Mouse (Mus musculus): ENCODE measurements around the gene Tmbim4. TPM values are rescaled to one million over a fixed set of nuclear protein-coding genes. Genes with fewer than 3 reads are reported as not detected.

Gene Tmbim4
- polyA plus RNA-seq, 1 experiment from 2014 or later, result 78.8 TPM

- Histone ChIP-seq H3K4me1 (no peaks in the 10 kb centered on the region; the same call in 1 of the 2 replicates), H3K27ac (no peak overlapping the region), H3K27me3 (no peaks in the 10 kb centered on the region), H3K9me3 (replicated peaks) (no peaks in the 10 kb centered on the region; the same call in 1 of the 2 replicates), H3K36me3 (no peaks in the 10 kb centered on the region), H3K4me2 (replicated peaks) (no peak overlapping the region), H3K9ac (no peak overlapping the region), H3K4me3 (no peak overlapping the region)
- ATAC-seq (ENCODE audit: low FRiP score), result no peak
- WGBS, result 80% methylated on average over 4 of the region's 4 CpGs
These were observed 31.1 kb upstream of the Tmbim4 start for GRCm38 (mm10) chr10:120170277-120170676.

GRCm38 (mm10) chr10:120171340-120171739, 30.1 kb upstream of the Tmbim4 start:
- Histone ChIP-seq H3K4me1 (no peaks in the 10 kb centered on the region), H3K4me3 (no peak overlapping the region), H3K4me2 (replicated peaks) (no peak overlapping the region), H3K27ac (no peak overlapping the region), H3K9ac (no peak overlapping the region), H3K36me3 (no peaks in the 10 kb centered on the region), H3K9me3 (replicated peaks) (no peaks in the 10 kb centered on the region; the same call in 1 of the 2 replicates), H3K27me3 (no peaks in the 10 kb centered on the region)
- WGBS, result 29% methylated on average over 5 of the region's 5 CpGs
- no peak for ATAC-seq (ENCODE audit: low FRiP score)

GRCm38 (mm10) chr10:120174192-120174705, 27.1 kb upstream of the Tmbim4 start:
- Histone ChIP-seq H3K4me2 (replicated peaks) (no peak overlapping the region), H3K9ac (no peak overlapping the region), H3K4me1 (no peaks in the 10 kb centered on the region), H3K4me3 (no peak overlapping the region), H3K36me3 (no peaks in the 10 kb centered on the region), H3K27ac (no peak overlapping the region), H3K27me3 (no peaks in the 10 kb centered on the region), H3K9me3 (replicated peaks) (no peaks in the 10 kb centered on the region; the same call in 1 of the 2 replicates)
- WGBS, result 91% methylated on average over 15 of the region's 15 CpGs
- no peak for ATAC-seq (ENCODE audit: low FRiP score)

GRCm38 (mm10) chr10:120182887-120183286, 18.5 kb upstream of the Tmbim4 start:
- no peak overlapping the region for H3K27ac ChIP-seq
- H3K36me3 ChIP-seq, result no peaks in the 10 kb centered on the region
- no peaks in the 10 kb centered on the region for H3K4me1 ChIP-seq
- no peaks in the 10 kb centered on the region for H3K27me3 ChIP-seq
- no peak for ATAC-seq (ENCODE audit: low FRiP score)
- H3K9ac ChIP-seq, result no peak overlapping the region
- WGBS, result 93% methylated on average over 1 of the region's 1 CpGs
- H3K4me2 ChIP-seq (replicated peaks), result no peak overlapping the region
- 0 out of 2 replicates have a peak, but pooled peaks cover 2% of the 10 kb centered on the region for H3K9me3 ChIP-seq (replicated peaks)
- no peak overlapping the region for H3K4me3 ChIP-seq

GRCm38 (mm10) chr10:120183342-120183741, 18.0 kb upstream of the Tmbim4 start:
- no peak for ATAC-seq (ENCODE audit: low FRiP score)
- Histone ChIP-seq H3K9ac (no peak overlapping the region), H3K9me3 (replicated peaks) (0 out of 2 replicates have a peak, but pooled peaks cover 2% of the 10 kb centered on the region), H3K36me3 (no peaks in the 10 kb centered on the region), H3K27me3 (no peaks in the 10 kb centered on the region), H3K4me1 (no peaks in the 10 kb centered on the region), H3K4me2 (replicated peaks) (no peak overlapping the region), H3K4me3 (no peak overlapping the region), H3K27ac (no peak overlapping the region)
- WGBS, result 88% methylated on average over 2 of the region's 2 CpGs

GRCm38 (mm10) chr10:120188513-120188912, 12.9 kb upstream of the Tmbim4 start:
- 0 out of 2 replicates have a peak, but pooled peaks cover 2% of the 10 kb centered on the region for H3K9me3 ChIP-seq (replicated peaks)
- H3K36me3 ChIP-seq, result no peaks in the 10 kb centered on the region
- WGBS, result 76% methylated on average over 2 of the region's 2 CpGs
- H3K9ac ChIP-seq, result no peak overlapping the region
- no peaks in the 10 kb centered on the region for H3K27me3 ChIP-seq
- H3K4me1 ChIP-seq, result no peaks in the 10 kb centered on the region
- H3K27ac ChIP-seq, result no peak overlapping the region
- no peak overlapping the region for H3K4me3 ChIP-seq
- no peak overlapping the region for H3K4me2 ChIP-seq (replicated peaks)
- ATAC-seq (ENCODE audit: low FRiP score), result no peak

- H3K27ac ChIP-seq, result no peak overlapping the region
- WGBS, result 72% methylated on average over 11 of the region's 11 CpGs
- no peaks in the 10 kb centered on the region for H3K36me3 ChIP-seq
- H3K9ac ChIP-seq, result no peak overlapping the region
- no peak for ATAC-seq (ENCODE audit: low FRiP score)
- no peaks in the 10 kb centered on the region for H3K27me3 ChIP-seq
- H3K9me3 ChIP-seq (replicated peaks), result 0 out of 2 replicates have a peak, but pooled peaks cover 2% of the 10 kb centered on the region
- H3K4me2 ChIP-seq (replicated peaks), result no peak overlapping the region
- no peak overlapping the region for H3K4me3 ChIP-seq
- H3K4me1 ChIP-seq, result no peaks in the 10 kb centered on the region
These were observed 12.1 kb upstream of the Tmbim4 start for GRCm38 (mm10) chr10:120189276-120189675.

- no peaks in the 10 kb centered on the region for H3K4me1 ChIP-seq
- no peak overlapping the region for H3K4me2 ChIP-seq (replicated peaks)
- 0 out of 2 replicates have a peak, but pooled peaks cover 2% of the 10 kb centered on the region for H3K9me3 ChIP-seq (replicated peaks)
- H3K4me3 ChIP-seq, result no peak overlapping the region
- H3K27me3 ChIP-seq, result no peaks in the 10 kb centered on the region
- ATAC-seq (ENCODE audit: low FRiP score), result no peak
- 30% methylated on average over 6 of the region's 6 CpGs for WGBS
- no peak overlapping the region for H3K27ac ChIP-seq
- H3K36me3 ChIP-seq, result no peaks in the 10 kb centered on the region
- no peak overlapping the region for H3K9ac ChIP-seq
These were observed 11.6 kb upstream of the Tmbim4 start for GRCm38 (mm10) chr10:120189782-120190181.

GRCm38 (mm10) chr10:120191165-120191564, 10.2 kb upstream of the Tmbim4 start:
- WGBS, result 91% methylated on average over 6 of the region's 6 CpGs
- no peak overlapping the region for H3K4me2 ChIP-seq (replicated peaks)
- no peaks in the 10 kb centered on the region for H3K27me3 ChIP-seq
- H3K9ac ChIP-seq, result no peak overlapping the region
- no peaks in the 10 kb centered on the region for H3K36me3 ChIP-seq
- H3K4me1 ChIP-seq, result no peaks in the 10 kb centered on the region
- no peak for ATAC-seq (ENCODE audit: low FRiP score)
- H3K4me3 ChIP-seq, result no peak overlapping the region
- no peak overlapping the region for H3K27ac ChIP-seq
- 0 out of 2 replicates have a peak, but pooled peaks cover 2% of the 10 kb centered on the region for H3K9me3 ChIP-seq (replicated peaks)

- H3K27me3 ChIP-seq, result no peaks in the 10 kb centered on the region
- no peaks in the 10 kb centered on the region for H3K4me1 ChIP-seq
- WGBS, result 88% methylated on average over 4 of the region's 4 CpGs
- no peaks in the 10 kb centered on the region for H3K9me3 ChIP-seq (replicated peaks)
- H3K4me2 ChIP-seq (replicated peaks), result no peak overlapping the region
- H3K4me3 ChIP-seq, result no peak overlapping the region
- no peaks in the 10 kb centered on the region for H3K36me3 ChIP-seq
- H3K9ac ChIP-seq, result no peak overlapping the region
- no peak for ATAC-seq (ENCODE audit: low FRiP score)
- no peak overlapping the region for H3K27ac ChIP-seq
These were observed 9.1 kb upstream of the Tmbim4 start for GRCm38 (mm10) chr10:120192278-120192677.

GRCm38 (mm10) chr10:120193255-120193654, 8.1 kb upstream of the Tmbim4 start:
- Histone ChIP-seq H3K4me3 (no peak overlapping the region), H3K36me3 (no peaks in the 10 kb centered on the region), H3K4me1 (no peaks in the 10 kb centered on the region), H3K9ac (no peak overlapping the region), H3K9me3 (replicated peaks) (no peaks in the 10 kb centered on the region), H3K27ac (no peak overlapping the region), H3K4me2 (replicated peaks) (no peak overlapping the region), H3K27me3 (no peaks in the 10 kb centered on the region)
- no peak for ATAC-seq (ENCODE audit: low FRiP score)
- WGBS, result 92% methylated on average over 8 of the region's 8 CpGs

- peaks cover 8% of the 10 kb centered on the region for H3K4me1 ChIP-seq
- no peak for ATAC-seq (ENCODE audit: low FRiP score)
- H3K27me3 ChIP-seq, result peaks cover 16% of the 10 kb centered on the region
- H3K27ac ChIP-seq, result no peak overlapping the region
- no peak overlapping the region for H3K4me2 ChIP-seq (replicated peaks)
- H3K9me3 ChIP-seq (replicated peaks), result no peaks in the 10 kb centered on the region
- H3K36me3 ChIP-seq, result no peaks in the 10 kb centered on the region
- WGBS, result 82% methylated on average over 14 of the region's 14 CpGs
- no peak overlapping the region for H3K9ac ChIP-seq
- no peak overlapping the region for H3K4me3 ChIP-seq
These were observed 4.1 kb upstream of the Tmbim4 start for GRCm38 (mm10) chr10:120197061-120197835.
